Mouse (Mus musculus) c-Kit-negative CD71-positive TER-119-positive erythroid progenitor cells, embryonic 14.5 days (primary cell): ENCODE data around the gene Ets1.

Source experiments
- DNase-seq: peaks from one replicate; pipeline ENCODE4 v3.0.0-alpha.2; 2013; ENCODE audit warnings: low read depth, low spot score

Ets1 gene

DNA sequence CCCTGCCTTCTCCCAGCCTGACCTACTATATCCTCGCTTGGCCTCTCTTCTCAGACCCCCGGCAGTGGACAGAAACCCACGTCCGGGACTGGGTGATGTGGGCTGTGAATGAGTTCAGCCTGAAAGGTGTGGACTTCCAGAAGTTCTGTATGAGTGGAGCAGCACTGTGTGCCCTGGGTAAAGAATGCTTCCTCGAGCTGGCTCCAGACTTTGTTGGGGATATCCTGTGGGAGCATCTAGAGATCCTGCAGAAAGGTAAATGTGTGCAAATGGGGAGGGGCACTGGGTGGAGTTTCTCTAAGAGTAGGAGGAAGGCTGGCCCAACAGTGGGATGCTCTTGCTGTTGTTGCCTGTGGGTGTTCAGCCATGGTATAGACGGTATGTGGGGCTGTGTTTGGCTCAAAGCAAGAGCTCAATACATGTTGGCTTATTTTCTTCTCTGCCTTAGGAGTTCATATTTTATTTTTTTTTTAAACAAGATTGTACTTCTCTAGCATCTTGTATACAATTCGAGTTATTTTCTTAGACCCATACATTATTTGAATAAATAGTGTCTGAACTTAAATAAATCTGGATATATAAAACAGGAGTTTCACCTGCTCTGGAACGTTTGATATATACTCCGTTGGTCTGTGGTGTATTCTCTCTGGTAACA, 94.1 kb downstream of the Ets1 start:
- DNase-seq, result no peak

DNA sequence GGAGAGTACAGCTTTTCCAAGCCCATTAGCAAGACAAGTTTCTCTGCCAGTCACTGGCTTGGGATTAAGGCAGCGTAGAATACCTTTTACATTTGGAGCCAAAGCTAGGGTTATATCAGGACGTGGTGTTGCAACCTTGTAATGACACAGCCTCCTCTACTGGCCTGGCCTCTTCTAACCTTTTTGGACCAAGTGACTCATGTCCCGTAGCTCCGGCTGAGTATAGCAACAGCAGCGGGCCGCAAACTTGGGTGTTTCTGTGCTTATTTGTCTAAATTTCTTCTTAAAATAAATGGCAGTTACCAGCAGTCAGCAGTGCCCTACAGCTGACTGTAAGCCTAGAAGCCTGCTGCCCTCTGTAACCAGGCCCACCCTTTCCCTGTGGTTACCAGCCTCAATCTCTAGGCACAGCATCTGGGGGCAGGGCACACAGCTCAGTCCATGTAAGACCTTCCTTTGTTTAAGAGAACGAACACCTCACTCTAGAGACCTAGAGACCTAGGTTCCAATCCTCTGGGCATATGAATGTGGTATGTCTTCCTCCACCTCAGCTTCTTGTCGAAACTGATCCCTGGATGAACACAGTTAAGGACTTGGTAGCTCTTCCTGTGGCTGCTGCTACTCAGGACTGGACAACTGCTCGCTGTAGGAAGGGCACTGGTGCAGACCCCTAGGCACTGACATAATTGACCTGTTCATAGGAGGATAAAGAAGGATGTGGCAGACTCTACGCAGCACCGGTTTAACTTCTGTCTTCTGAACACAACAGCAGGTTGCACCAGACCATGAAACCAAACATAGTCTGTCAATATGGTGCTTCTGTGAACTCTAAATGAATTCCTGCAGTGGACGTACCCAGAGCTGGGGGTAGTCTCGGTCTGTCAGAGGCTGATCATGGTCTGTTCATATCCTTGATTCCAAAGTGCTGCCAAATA, 94.9 kb downstream of the Ets1 start:
- no peak for DNase-seq

DNA sequence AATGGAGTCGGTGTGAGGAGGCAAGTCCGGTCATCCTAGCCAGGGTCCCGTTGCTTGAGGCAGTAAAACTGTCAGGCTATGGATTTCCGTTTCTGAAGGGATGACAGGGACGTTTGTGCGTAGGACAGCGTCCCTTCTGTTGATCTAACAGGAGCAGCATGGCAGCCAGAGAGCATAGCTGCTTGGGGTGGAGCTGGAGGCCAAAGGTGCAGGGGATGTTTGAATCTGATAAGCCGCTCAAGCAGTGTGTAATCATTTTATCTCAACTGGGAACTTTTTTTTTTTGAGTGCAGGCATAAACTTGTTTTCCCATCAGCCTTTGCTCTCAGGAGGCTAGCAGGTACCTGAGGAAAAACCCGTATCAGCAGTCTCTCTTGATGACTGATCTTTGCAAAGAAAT, 95.8 kb downstream of the Ets1 start:
- no peak for DNase-seq

DNA sequence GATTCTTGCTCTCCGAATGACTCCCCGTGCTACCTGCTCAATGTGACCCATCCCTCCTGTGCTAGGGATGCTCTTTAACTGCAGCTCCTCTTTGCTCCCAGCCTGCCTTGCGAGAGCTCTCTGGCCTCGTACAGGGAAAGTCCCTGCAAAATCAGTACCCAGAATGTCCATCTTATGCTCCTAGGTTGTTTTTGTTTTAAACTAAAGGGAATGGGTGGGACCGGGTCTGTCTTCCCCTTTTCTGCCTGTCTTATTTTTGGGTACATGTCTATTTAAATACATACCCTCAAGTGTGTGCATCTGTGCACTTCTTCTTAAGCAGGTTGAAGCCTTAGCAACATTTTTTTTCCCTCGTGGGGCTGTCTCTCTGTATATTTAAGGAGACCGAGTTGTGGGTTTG, 99.0 kb downstream of the Ets1 start:
- no peak for DNase-seq

DNA sequence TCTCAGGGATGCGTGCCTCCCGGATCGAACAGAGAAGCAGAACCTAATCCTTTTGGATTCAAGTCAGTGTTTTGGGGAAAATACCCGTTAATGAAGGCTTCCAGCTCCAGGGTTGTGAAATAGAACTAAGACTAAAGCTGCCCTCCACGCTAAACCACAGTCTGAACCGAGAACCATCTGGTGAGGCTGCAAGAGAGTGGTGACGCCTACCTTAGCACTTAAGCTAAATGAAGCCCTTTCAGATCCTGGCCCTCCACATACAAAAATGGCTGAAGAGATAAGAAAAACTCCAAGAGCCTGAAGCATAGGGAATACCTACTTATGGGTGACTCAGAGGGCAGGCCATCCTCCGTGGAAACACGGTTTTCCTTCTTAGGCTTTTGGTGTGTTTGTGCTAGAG, 100.0 kb downstream of the Ets1 start:
- no peak for DNase-seq

DNA sequence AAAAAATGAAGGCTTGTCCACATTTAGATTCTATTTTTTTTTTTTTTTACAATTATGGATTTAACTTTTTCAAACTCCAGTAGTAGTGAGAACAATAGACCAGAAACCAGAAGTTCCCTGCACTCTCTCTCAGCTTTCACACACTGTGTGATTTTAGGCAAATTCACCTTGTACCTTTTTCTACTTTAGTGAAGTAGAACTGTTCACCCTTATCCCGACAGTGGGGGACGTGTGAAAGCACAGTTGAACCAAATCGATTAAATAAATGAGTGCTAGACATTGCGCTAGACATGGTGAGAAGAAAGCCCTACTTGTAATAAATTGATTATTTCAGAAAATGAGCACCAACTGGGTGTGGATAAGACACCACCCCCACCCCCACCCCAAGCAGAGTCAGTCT, 104.0 kb downstream of the Ets1 start:
- DNase-seq, result no peak

DNA sequence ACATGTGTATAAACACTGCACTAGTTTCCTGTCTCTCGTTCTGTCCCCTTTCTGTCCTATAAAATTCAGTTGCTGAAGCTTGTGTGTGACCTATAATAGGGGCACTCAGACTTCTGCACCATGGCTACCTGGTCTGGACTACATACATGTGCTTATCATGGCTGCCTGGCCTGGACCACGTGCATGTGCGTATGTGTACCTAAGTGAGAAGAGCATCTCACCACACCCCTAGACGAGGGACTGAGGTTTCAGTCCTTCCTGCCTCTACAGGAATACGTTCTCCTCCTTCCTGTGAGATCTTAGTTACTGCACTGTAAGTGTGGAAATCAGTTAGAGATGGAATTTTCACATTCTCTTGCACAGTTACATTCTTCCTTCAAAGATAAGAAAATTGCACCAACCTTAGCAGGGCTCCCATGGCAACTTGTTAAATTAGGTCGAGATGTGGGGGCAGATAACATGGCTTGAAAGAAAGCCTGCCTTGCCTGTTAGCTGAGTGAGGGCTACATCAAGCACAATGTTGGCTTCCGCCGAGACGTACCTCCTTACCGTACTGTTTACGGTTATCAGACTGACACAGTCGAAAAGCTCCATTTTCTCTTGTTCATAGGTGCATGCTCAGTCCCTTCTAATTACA, 104.8 kb downstream of the Ets1 start:
- no peak for DNase-seq

DNA sequence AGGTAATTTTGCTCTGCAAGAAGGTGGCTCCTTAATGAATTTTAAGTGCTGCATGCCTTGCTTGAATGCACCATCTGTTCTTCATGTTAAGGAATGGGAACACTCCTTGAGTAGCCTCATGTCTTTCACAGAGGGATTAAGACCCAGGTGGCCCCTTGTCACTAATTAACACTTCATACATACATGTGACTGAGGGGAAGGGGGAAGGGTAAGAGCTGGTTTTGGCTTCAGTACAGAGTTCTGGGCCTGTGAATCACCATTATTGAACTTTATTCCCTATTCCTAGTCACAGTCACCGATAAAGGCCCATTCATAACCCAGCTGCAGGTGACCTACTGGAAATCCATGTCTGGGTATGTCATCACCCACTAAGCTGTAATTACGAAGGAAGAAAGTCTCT, 105.7 kb downstream of the Ets1 start:
- no peak for DNase-seq

DNA sequence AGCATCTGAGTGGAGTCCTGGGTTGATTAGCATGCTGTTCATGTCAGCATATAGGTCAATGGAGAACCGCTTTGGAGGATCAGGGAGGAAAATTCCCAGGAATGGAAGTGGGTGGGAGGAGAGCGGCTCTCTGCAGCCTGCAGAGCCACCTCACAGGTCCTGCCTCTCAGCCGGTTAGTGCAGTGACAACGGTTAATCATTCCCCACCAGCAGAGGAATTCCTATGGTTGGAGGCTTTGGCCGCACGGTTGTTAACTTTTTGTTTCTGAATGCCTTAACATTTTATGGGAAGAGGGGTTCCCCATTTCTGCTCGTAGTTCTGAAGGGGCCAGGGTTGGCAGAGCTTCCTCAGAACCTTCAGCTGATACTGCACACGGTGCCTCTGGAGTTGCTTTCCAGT, 107.1 kb downstream of the Ets1 start:
- DNase-seq, result no peak

DNA sequence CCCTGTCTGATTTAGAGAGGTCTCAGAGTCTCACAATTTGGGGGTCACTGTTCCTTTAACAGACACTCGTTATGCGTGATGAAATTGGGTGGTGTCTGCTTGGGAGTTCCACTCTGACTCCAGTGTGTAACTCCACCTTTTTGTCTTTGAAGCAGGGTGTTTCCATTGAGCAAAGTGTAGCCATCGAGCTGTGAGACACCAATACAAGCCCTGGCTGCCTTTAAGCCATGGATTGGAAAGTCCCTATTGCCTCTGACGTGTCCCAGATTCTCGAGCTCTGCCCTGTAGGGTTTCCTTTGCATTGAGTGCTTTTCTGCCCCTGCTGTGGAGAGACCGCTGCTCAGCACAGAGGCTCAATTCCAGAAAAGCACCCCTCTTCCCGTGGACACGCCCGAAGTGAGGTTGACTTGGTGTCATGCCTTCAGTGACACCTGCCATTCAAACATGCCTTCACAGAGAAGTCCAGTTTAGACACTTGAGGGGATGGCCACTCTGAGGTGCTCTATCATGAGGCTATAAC, 107.7 kb downstream of the Ets1 start:
- DNase-seq, result no peak

DNA sequence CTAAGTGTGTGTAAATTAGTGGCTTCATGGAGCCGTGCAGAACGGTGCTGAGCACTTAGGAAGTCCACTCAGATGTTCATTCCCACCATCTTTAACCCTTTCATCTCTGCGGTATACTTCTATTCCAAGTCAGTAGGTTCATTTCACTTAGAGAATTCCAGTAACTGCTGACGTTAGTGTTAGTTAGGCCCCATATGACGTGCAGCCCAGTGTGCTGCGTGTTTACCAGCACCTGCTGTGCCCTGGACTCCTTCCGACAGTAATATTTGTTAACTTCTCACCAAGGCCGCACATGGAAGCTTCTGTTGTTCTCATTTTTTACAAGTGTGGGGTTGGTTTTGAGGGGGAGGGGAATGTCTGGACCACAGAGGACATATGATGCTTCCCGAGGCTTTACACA, 108.3 kb downstream of the Ets1 start:
- no peak for DNase-seq

DNA sequence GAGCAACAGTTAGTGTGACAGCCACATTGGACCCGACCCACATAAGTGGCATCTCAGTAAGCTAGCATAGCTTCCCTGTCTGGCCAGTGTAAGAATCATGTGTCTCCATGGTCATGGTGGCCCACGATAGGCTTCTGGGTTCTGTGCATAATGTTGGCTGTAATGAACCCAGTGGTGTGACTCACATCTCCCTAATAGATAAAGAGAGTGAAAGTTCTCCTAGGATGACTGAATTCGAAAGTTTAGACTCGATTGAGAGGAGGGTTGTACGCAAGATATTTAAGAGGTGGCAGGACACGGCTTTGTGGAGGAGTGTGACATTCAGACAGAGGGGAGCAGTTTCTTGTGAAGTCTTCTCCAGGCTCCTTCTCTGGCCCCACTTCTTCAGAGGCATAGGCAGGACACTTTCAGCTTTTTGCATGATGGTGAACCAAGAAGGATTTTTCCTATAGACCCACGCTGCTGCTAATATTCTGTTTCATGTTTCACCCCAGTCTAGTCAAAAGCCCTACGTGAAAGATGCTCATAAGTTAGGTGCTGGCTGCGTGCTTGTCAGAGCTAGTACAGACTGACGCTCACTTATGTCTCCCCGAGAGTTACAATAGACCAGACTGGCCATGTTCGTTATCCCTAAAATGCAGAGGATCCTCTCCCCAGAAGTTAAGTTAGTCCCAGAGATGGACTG, 109.2 kb downstream of the Ets1 start:
- DNase-seq, result no peak

DNA sequence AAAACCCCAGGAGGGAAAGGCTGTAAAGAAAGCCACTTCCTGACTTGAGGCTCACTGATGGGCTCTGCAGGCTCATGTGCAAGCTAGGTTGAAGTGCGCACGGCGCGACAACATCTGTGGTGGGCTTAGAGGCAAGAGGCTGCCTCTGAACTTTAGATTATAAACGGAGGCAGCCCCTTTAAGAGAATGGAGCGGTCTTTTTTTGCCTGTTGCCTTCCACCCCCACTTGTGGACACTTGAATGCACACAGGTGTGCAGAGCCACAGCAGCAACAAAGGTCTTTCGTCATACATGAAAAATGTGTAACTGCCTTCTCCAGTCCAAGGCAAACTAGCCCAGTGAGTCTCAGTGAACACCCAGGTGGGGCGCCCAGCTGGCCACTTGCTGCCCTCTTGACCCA, 110.0 kb downstream of the Ets1 start:
- no peak for DNase-seq

DNA sequence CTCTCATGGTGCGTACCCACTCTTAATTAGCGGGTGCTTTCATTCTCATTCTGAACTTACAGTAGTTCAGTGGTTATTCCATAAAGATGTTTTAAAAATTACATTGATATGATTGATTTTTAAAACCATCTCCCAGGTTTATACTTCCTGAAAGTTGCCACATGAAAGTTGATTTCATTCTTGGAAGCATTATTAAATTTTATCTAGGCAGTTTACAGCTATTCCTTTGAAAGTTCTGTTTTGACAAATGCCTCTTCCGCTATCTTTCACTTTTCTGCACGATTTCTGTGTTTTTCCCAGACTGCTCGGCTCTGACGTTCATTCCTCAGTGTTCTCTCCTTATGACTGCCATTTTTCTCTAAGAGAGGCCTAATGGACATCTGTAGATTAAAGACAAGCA, 110.6 kb downstream of the Ets1 start:
- no peak for DNase-seq

DNA sequence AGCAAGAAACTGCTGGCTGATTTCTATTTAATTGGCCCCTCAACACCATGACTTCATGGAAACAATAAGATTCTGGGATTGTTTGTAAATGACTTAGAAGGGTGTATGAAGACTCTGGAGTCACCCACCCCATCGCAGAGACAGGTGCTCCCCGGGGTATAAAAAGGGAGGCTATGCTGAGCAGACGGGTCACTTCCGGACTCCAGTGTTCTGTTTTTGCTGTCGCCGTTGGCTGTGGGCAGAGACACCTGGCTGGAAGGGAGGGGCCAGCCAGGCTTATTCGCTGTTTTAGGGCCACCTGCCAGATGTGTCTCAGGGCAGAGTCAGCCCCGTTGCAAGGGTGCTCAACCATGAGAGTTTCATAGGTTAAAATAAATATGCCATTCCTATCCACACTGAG, 111.6 kb downstream of the Ets1 start:
- DNase-seq, result no peak

DNA sequence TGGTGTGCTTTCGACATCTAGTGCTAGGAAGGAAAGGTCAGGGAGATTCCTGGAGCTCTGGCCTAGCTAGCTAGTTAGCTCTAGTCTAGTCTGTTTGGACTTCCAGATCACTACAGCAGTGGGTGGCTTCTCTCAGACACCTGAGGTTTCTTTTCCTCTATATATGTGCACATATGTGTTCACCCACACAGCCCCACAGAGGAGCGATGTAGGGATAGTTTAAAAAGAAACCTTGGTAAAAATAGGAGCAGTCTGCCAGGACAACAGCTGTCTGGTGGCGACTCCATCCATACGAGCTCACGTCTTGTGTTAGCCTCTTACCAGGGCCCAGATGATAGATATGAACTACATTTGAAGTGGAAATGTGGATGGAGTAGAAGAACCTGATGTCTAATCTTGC, 112.5 kb downstream of the Ets1 start:
- DNase-seq, result no peak

DNA sequence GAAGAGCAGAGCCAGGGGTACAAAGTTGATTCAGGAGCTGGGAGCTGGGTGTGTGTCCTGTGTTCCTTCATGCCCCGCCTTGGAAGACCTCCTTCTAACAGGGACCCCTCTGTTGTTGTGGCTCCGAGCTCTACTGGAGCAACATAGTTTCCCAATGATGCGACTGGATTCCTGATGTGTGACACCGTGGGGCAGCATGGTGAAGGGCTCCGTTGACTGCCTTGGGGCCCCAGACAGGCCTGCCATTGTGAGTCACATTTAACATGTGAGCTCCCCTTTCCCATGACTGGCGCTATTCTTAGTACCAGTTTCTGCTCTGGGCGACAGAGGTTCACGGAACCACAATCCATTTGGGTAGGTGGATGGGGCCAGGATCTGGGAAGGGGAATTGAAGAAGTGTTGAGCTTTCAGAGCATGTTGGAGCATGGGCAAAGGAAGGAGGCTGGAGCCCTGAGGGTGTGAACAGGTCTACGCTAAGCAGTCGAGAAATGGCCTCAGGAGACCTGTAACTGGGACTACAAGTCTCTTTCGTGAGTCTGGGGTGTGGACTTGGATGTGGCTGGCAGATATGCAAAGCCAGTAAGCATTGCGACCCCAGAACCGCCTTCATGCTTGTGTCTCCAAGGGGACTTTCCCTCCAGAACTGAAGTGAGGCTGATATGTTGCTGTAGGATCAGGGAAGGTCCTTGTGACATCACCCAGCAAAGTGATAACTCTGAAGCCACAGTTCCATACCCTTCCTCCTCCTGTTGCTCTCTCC, 113.9 kb downstream of the Ets1 start:
- no peak for DNase-seq

DNA sequence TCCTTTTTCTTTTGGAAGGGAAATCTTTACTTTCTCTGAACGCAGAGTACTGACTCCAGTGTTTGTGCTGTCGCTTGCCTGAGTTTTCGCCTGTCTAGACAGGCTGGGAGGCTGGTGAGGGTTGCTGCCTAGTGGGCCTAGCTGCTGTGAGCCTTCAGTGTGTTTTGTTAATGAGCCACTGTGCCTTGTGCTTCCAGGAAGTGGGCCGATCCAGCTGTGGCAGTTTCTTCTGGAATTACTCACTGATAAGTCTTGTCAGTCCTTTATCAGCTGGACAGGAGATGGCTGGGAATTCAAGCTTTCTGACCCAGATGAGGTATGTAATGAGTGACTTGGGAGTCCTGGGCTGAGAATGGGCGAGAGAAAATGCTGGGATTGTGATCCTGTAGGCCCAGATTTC, 116.6 kb downstream of the Ets1 start:
- DNase-seq, result no peak

DNA sequence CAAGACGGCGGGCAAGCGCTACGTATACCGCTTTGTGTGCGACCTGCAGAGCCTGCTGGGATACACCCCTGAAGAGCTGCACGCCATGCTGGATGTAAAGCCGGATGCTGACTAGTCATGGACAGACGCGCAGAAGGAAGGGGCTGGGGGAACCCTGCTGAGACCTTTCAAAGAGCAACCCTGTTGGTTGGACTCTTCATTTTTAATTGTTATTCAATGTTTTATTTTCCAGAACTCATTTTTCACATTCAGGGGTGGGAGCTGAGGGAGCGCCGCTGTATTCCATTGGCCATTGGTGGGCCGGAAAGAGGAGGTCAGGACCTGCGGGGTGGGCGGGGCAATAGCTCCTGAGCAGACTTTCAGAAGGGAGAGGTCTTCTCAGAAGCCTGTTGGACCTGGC, 118.3 kb downstream of the Ets1 start:
- no peak for DNase-seq

DNA sequence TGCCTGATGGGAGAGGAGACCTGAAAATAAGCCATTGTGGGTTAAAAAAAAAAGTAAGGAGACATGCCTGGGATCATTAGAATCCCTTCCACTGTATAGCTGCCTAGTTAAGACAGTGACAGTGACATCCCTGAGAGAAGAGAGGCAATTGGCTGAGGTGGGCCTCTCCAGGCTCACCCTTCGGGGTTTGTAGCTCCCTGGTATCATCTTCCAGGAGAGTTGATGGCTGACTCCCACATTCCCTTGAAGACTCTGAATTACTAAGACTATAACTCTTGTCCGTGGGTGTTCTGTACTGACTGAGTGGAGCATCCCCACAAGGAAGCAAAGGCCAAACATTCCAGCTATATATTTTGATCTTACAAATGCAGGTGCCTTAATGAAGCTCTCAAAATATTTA, 120.0 kb downstream of the Ets1 start:
- DNase-seq, result no peak

DNA sequence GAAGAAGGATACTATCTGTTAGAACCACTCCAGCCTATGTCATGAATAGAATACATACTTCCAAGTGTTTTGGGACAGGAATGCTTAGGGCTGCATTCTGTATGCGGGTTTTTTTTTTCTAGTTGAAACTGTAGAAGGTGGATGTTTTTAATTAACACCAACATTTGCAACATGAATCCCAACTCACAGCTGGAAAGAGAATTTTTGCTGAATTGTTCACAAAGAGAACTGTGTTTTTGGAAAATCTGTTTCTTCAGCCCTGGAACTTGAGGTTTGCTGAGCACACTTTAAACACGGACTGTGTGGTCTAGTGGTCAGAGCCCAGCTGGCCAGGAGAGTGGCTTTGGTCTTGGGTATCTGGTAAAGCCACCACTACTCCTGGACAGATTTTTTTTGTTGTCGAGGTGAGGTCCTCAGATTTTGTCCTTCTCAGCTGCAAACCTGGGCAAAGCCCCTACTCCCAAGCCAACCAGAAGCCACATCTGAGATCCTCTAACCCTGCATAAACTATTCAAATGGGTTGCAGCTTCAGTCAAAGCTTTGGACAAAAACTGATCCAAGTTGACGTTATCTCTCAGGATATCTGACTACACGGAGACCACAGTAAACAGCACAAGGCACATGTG, 122.4 kb downstream of the Ets1 start:
- DNase-seq, result no peak
